ENCODE assay signal across 24 mouse cellular contexts in the genomic region with DNA sequence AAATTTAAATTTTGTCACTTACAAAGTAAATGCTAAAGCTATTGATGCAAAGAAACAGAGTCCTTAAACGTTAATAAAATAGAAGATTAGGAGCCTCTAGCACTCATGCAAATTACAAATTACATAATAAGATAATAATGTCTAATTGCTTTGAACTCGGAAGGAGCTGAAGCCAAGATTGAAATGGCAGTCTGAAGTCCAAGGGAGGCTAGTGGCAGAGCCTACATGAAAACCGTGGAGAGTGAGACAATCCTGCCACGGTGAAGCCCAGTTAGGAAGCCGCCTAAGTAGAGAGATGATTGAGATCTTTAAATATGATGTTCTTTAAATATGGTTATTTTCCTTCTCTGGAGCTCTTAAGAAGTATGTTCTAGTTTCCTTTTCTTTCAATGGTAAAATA.
"Had no signal": no experiment of that assay in that cellular context is flagged by ENCODE, and none has a peak within 500 bp of the region (broad histone marks: within the 10 kb centered on the region; RNA-seq: fewer than 3 reads in every experiment).

No protein-coding gene starts in this region.

- H3K36me3 ChIP-seq: heart, embryonic 10.5 days; heart, embryonic 12.5 days; hindbrain, embryonic 10.5 days; hindbrain, embryonic 12.5 days; limb, embryonic 10.5 days; limb, embryonic 12.5 days; liver, embryonic 13.5 days; liver, embryonic 15.5 days had no signal

- ATAC-seq: forebrain, embryonic 16.5 days; hindbrain, embryonic 16.5 days; inflammation-experienced regulatory T-cells, adult 6 months; intestine, postnatal 0 days had no signal

- H3K9me3 ChIP-seq: heart, embryonic 10.5 days; heart, embryonic 12.5 days; hindbrain, embryonic 10.5 days; hindbrain, embryonic 12.5 days; limb, embryonic 10.5 days; limb, embryonic 12.5 days; liver, embryonic 13.5 days; liver, embryonic 15.5 days had no signal

- H3K4me1 ChIP-seq: hindbrain, embryonic 10.5 days; hindbrain, embryonic 12.5 days; limb, embryonic 10.5 days; limb, embryonic 12.5 days; liver, embryonic 13.5 days; liver, embryonic 15.5 days had no signal

- H3K27ac ChIP-seq: gastrocnemius, adult 2 months; heart, embryonic 10.5 days; hindbrain, embryonic 10.5 days; hindbrain, embryonic 12.5 days; hindbrain, embryonic 14.5 days; kidney, postnatal 0 days; layer of hippocampus, adult 2 months; left cerebral cortex, adult 2 months; limb, embryonic 10.5 days; limb, embryonic 12.5 days; liver, embryonic 13.5 days; liver, embryonic 15.5 days had no signal

- H3K27me3 ChIP-seq: heart, embryonic 12.5 days; hindbrain, embryonic 12.5 days; limb, embryonic 12.5 days; liver, embryonic 13.5 days; liver, embryonic 15.5 days had no signal

- DNase-seq: gastrocnemius, adult 2 months; gastrocnemius, postnatal 10 days; gastrocnemius, postnatal 25 days; heart, adult 18-20 months; heart, postnatal 10 days; heart, postnatal 4 days; liver; liver, embryonic 13.5 days had no signal

- H3K4me3 ChIP-seq: gastrocnemius, adult 2 months; heart, embryonic 10.5 days; heart, embryonic 12.5 days; hindbrain, embryonic 10.5 days; hindbrain, embryonic 12.5 days; layer of hippocampus, adult 2 months; left cerebral cortex, adult 2 months; limb, embryonic 10.5 days; limb, embryonic 12.5 days; liver, embryonic 13.5 days; liver, embryonic 15.5 days had no signal

- H3K4me2 ChIP-seq: heart, embryonic 12.5 days; hindbrain, embryonic 12.5 days; hindbrain, embryonic 14.5 days; limb, embryonic 12.5 days; liver, embryonic 11.5 days; liver, embryonic 13.5 days; liver, embryonic 15.5 days had no signal

- H3K9ac ChIP-seq: heart, embryonic 12.5 days; hindbrain, embryonic 12.5 days; hindbrain, embryonic 14.5 days; limb, embryonic 12.5 days; liver, embryonic 13.5 days; liver, embryonic 15.5 days had no signal
